Mouse (Mus musculus) kidney, adult 2 months (tissue): ENCODE data around the gene Atp13a2. TPM values are rescaled to one million over a fixed set of nuclear protein-coding genes. Genes with fewer than 3 reads are reported as not detected.
A peak's percentile ranks its signal among the peaks of the same experiment; 100 is the strongest.

ENCODE experiments used
- DNase-seq: peaks from one replicate; pipeline ENCODE4 v3.0.0; 2021
- H3K27ac ChIP-seq: fragments of 200-500 bp; 2 replicates; pipeline ENCODE4 v1.5.1; 2012; ENCODE audit warnings: low read depth, low read length, control low read depth, inconsistent platforms; ENCODE audit not compliant: insufficient read depth
- H3K27me3 ChIP-seq: fragments of 200-500 bp; replicated peaks from 2 replicates; pipeline ENCODE4 v1.6.1; 2012; ENCODE audit warnings: mild to moderate bottlenecking, moderate library complexity, low read length, inconsistent platforms; ENCODE audit not compliant: control insufficient read depth, insufficient read depth
- H3K36me3 ChIP-seq: fragments of 200-500 bp; 2 replicates; pipeline ENCODE4 v1.6.1; 2012; ENCODE audit warnings: mild to moderate bottlenecking, moderate library complexity, low read length, inconsistent platforms; ENCODE audit not compliant: control insufficient read depth, insufficient read depth
- H3K4me1 ChIP-seq: fragments of 200-500 bp; 2 replicates; pipeline ENCODE4 v1.6.1; 2011; ENCODE audit warnings: low read length; ENCODE audit not compliant: control insufficient read depth, insufficient read depth
- H3K4me3 ChIP-seq: fragments of 200-500 bp; 2 replicates; pipeline ENCODE4 v1.5.1; 2011; ENCODE audit warnings: mild to moderate bottlenecking, low read depth, low read length, control low read depth; ENCODE audit not compliant: insufficient read depth
- CTCF ChIP-seq: fragments of 200-500 bp; conservative IDR thresholded peaks from 2 replicates; pipeline ENCODE4 v1.5.1; 2011; ENCODE audit warnings: low read depth, mild to moderate bottlenecking, control low read depth, low read length, moderate library complexity, mixed read lengths; ENCODE audit not compliant: insufficient read depth, insufficient read length
- POLR2A ChIP-seq: fragments of 200-500 bp; IDR thresholded peaks from one replicate; pipeline ENCODE4 v1.6.1; 2011; ENCODE audit warnings: low read depth, low read length, control low read depth
- WGBS: fragments of 180-500 bp; shearing (Covaris S2); methylation state at CpG from one replicate; pipeline ENCODE4 v1.1.7; 2018; 5-methylcytosine and 5-hydroxymethylcytosine counted together
- polyA plus RNA-seq: library from polyadenylated mRNA; depleted of rRNA; stranded (reverse); fragments of >200 nt; gene quantifications from 2 replicates; pipeline ENCODE4 v1.2.3, GENCODE M21; 2012

Atp13a2 gene
- polyA plus RNA-seq, 1 experiment: 46.3 TPM

DNA sequence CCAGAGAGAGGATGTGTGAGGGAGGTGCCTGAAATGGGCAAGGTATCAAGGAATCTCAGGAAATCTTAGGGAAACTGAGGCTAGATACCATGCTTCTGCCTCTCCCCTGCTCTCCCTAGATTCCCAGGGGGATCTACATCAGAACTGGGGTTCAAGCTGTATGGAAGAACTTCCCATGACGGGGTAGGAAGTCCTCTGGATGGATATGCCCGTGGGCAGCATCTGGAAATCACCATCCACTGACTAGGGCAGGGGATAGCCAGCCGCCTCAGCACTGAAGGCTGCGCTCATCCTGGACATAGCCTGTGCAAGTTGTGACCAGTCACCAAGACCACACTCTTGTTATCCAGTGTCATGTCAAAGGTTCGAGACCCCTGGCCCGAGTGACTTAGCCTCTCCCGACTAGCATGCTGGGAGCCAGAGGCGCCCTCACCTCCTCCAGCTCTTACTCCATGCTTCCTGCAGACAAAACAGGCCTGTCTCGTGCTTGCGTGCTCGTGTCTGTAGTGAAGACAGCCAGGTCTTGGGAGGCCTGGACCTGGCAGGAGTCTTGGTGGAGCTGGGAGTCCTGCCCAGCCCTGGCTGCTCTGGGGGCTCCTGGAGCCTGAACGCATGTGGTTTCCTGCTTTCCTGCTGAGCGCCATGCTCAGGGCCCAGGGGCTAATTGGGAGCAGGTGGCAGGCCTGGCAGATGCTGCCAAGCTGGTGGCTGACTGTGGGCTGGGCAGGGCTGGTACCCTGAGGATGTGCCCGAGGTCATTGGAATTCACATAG is 25.1 kb downstream of the Atp13a2 start:
- DNase-seq: peak; percentile 44
- Histone ChIP-seq H3K36me3 (no peaks in the 10 kb centered on the region), H3K27ac (no peak overlapping the region), H3K4me1 (no peaks in the 10 kb centered on the region), H3K27me3 (no peaks in the 10 kb centered on the region), H3K4me3 (no peak overlapping the region)
- 48% methylated on average over 14 of the region's 14 CpGs for WGBS
- no peak for TF ChIP-seq CTCF
- TF ChIP-seq POLR2A: no peak

DNA sequence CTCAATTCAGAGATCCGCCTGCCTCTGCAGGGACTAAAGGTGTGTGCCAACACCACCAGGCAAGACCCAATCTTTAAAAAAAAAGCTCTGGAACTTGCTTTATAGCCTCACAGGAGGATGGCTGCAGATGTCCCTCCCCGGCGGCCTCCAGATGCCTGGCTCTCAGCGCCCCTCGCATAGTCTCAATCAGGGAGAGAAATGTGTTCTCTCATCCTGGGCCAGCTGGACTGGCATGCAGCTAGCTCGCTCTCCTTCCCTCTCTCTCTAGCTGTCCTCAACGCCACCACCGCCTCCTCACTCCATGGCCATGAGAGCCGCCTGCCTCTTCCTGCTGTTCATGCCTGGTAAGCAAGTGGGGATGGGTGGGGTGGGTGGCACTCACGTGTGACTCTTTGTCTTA is 25.9 kb downstream of the Atp13a2 start:
- Histone ChIP-seq H3K36me3 (no peaks in the 10 kb centered on the region; the same call in 1 of the 2 replicates), H3K27me3 (no peaks in the 10 kb centered on the region), H3K4me3 (no peak overlapping the region), H3K27ac (no peak overlapping the region), H3K4me1 (no peaks in the 10 kb centered on the region)
- TF ChIP-seq CTCF: no peak
- DNase-seq: no peak
- WGBS: 78% methylated on average over 10 of the region's 10 CpGs

DNA sequence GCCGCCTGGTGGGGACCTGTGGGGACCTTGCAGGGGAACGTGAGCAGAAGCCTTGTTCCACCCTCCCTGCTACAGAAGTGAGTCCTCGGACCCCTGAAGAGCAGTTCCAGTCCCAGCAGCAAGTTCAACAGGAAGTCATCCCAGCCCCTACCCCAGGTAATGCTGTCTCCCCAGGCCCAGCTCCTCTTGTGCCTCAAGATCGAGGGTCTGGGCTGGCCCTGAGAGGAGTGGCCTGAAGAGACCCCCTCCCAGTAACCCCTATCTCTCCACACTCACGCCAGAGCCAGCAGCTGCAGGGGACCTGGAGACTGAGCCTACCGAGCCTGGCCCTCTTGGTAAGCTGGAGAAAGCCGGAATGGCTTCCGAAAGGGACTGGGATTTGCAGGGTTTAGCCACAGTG is 27.4 kb downstream of the Atp13a2 start:
- H3K4me3 ChIP-seq: no peak overlapping the region
- H3K27me3 ChIP-seq: no peaks in the 10 kb centered on the region
- H3K27ac ChIP-seq: no peak overlapping the region
- WGBS: 79% methylated on average over 8 of the region's 8 CpGs
- TF ChIP-seq CTCF: no peak
- no peak for TF ChIP-seq POLR2A
- H3K4me1 ChIP-seq: no peaks in the 10 kb centered on the region
- no peak for DNase-seq
- peaks cover 2% of the 10 kb centered on the region; the same call in 1 of the 2 replicates for H3K36me3 ChIP-seq

DNA sequence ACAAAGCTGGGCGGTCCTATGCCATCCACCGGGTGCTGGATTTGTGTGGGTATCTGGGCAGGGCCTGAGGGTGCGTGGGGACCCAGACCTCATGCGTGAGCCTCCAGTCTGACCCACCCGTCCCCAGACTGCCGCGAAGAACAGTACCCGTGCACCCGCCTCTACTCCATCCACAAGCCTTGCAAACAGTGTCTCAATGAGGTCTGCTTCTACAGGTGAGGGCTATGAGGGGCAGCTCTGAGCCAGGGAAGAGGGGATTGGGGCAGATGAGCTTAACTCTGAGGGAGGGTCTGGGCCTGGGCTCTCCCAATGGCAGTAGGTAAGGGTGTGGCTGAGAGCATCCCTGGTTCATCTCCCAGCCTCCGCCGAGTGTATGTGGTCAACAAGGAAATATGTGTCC is 28.2 kb downstream of the Atp13a2 start:
- no peak overlapping the region for H3K4me3 ChIP-seq
- 87% methylated on average over 11 of the region's 11 CpGs for WGBS
- H3K27ac ChIP-seq: no peak overlapping the region

DNA sequence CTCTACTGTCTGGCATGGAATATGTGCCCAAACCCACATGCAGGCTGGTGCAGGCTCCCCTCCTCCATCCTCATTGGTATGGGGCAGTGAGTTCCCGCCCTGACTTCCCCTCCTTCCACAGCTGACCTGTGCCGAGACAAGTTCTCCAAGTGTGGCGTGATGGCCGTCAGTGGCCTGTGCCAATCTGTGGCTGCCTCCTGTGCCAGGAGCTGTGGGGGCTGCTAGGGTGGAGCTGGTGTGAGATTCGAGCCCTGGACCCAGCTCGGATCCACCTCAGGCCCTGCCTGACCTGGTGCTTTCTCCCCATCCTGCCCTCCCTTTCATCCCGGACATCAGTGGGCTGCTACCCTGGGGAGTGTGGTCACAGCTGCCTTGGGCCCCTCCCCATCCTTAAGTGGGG is 28.7 kb downstream of the Atp13a2 start:
- WGBS: 59% methylated on average over 7 of the region's 7 CpGs
- H3K27me3 ChIP-seq: no peaks in the 10 kb centered on the region
- H3K4me3 ChIP-seq: no peak overlapping the region
- H3K27ac ChIP-seq: no peak overlapping the region
- no peaks in the 10 kb centered on the region for H3K4me1 ChIP-seq
- H3K36me3 ChIP-seq: peaks cover 2% of the 10 kb centered on the region; the same call in 1 of the 2 replicates
- TF ChIP-seq POLR2A: no peak
- no peak for TF ChIP-seq CTCF
- no peak for DNase-seq

More for the DNA sequence above, 28.2 kb downstream of the Atp13a2 start:
- Histone ChIP-seq H3K27me3 (no peaks in the 10 kb centered on the region), H3K4me1 (no peaks in the 10 kb centered on the region), H3K36me3 (peaks cover 2% of the 10 kb centered on the region; the same call in 1 of the 2 replicates)
- TF ChIP-seq CTCF: no peak
- TF ChIP-seq POLR2A: no peak
- DNase-seq: no peak

DNA sequence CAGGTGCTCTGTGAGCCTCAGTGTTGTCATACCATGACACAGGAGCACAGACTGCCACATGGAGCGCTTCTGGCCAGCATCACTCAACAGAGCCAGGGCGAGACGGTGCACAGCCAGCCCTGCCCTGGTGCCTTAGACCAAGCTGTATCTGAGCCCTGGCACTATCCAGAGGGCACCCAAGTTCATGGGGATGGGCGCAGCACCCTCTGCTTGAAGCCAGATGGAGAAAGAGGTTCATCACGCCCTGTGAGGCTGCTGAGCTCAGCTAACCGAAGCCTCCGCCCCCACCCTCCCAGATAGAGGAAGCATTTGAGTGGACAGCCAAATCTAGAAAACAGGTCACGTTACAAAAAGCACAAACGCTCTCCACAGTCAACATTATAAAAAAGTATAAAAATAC is 29.6 kb downstream of the Atp13a2 start:
- no peak for DNase-seq
- Histone ChIP-seq H3K27me3 (no peaks in the 10 kb centered on the region), H3K36me3 (peaks cover 2% of the 10 kb centered on the region; the same call in 1 of the 2 replicates), H3K4me1 (no peaks in the 10 kb centered on the region), H3K4me3 (no peak overlapping the region), H3K27ac (no peak overlapping the region)
- TF ChIP-seq CTCF: no peak
- WGBS: 64% methylated on average over 9 of the region's 9 CpGs

DNA sequence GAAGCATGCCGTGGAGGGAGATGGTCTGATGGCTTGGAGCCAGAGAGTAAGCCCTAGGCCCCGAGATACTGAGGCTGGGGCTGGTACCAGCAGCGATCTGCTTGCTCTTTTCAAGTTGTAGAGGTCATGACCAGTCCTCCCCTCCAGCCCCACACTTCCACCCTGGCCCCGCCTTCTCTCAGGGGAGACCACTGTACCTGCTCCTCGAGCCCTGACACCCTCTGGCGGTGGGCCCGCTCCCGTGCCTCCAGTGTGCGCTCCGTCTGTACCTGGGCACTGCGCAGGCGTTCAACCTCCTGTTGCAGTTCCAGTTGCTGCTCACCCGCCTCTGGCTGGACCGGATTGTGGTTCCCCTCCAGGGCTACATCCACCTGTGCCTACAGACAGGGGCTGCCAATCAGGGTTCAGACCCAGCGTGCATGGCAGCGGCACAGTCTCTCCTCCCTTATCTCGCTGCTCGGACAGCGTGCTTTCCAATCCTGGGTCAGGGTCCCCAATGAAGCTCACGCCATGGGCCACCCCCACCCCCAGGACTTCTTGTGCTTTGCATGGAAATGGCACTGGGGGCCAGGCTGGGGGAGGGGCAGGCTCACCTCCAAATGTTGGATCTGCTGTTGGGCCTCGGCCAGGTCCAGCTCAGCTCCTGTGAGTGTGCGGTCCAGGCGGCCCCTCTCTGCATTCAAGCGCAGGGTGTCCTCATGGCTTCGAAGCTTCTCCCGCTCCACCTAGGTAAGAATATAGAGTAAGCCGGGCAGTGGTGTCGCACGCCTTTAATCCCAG is 31.2 kb downstream of the Atp13a2 start:
- no peak for DNase-seq
- H3K4me3 ChIP-seq: no peak overlapping the region
- no peaks in the 10 kb centered on the region for H3K4me1 ChIP-seq
- 88% methylated on average over 29 of the region's 29 CpGs for WGBS
- TF ChIP-seq CTCF (no peak), POLR2A (no peak)
- no peak overlapping the region for H3K27ac ChIP-seq
- H3K27me3 ChIP-seq: no peaks in the 10 kb centered on the region
- peaks cover 2% of the 10 kb centered on the region; the same call in 1 of the 2 replicates for H3K36me3 ChIP-seq
